Mouse (Mus musculus) CH12.LX (cell line): ENCODE measurements around the gene AY761185. TPM values are rescaled to one million over a fixed set of nuclear protein-coding genes. Genes with fewer than 3 reads are reported as not detected.
"Not testable (repeated sequence)": the region's sequence is repeated elsewhere in the genome, so short reads cannot be mapped to it uniquely, and the experiment has no call there.

Experiments
- DNase-seq: peaks from one replicate; pipeline ENCODE4 v3.0.0-alpha.2; 2013; ENCODE audit errors: extremely low read depth
- H3K27ac ChIP-seq: 2 replicates; pipeline ENCODE4 v1.5.1; 2012; ENCODE audit warnings: low read depth, mild to moderate bottlenecking, control low read depth, moderate library complexity; ENCODE audit not compliant: insufficient read depth
- H3K27me3 ChIP-seq: replicated peaks from 2 replicates; pipeline ENCODE3; 2012; ENCODE audit warnings: inconsistent platforms
- H3K36me3 ChIP-seq, 2 experiments: replicated peaks in 1 of 2; 2 replicates each; pipeline versions ENCODE3 to v1.6.1; 2012; ENCODE audit warnings: inconsistent platforms in 1 of 2, low read length in 1 of 2, mild to moderate bottlenecking in 1 of 2, mixed read lengths in 1 of 2, moderate library complexity in 1 of 2; ENCODE audit not compliant: control insufficient read depth in 1 of 2, insufficient read depth in 1 of 2
- H3K4me1 ChIP-seq, 2 experiments: 2 replicates each; pipeline ENCODE4 v1.6.1; 2012; ENCODE audit warnings: inconsistent platforms in 1 of 2, moderate library complexity in 1 of 2; ENCODE audit not compliant: insufficient read depth in 2 of 2, control insufficient read depth in 1 of 2
- H3K4me2 ChIP-seq: 2 replicates; pipeline ENCODE4 v1.6.1; 2012; ENCODE audit warnings: low read depth, mild to moderate bottlenecking, control low read depth; ENCODE audit not compliant: poor library complexity, insufficient read depth, severe bottlenecking
- H3K4me3 ChIP-seq, 3 experiments: fragments of 150-350 bp in 1 of 3; sonication (generic) in 1 of 3; replicated peaks in 1 of 3; 2 replicates each; pipeline versions ENCODE3 to v1.5.1; 2011 to 2012; ENCODE audit warnings: low read depth in 2 of 3, low read length in 2 of 3, mild to moderate bottlenecking in 2 of 3, moderate library complexity in 2 of 3, control low read depth in 1 of 3, improper control_type of control experiment in 1 of 3, inconsistent platforms in 1 of 3, mixed read lengths in 1 of 3; ENCODE audit not compliant: poor library complexity in 1 of 3
- H3K79me2 ChIP-seq: replicated peaks from 2 replicates; pipeline ENCODE4 v1.6.1; 2012; ENCODE audit warnings: mild to moderate bottlenecking, moderate library complexity; ENCODE audit not compliant: control insufficient read depth, poor library complexity, insufficient read depth, severe bottlenecking; ENCODE audit errors: extremely low read depth
- H3K9ac ChIP-seq: 2 replicates; pipeline ENCODE4 v1.6.1; 2012; ENCODE audit warnings: low read depth, mild to moderate bottlenecking, control low read depth, moderate library complexity; ENCODE audit not compliant: insufficient read depth
- H3K9me3 ChIP-seq: replicated peaks from 2 replicates; pipeline ENCODE3; 2012; ENCODE audit warnings: low read length, inconsistent platforms, mixed read lengths
- CHD1 ChIP-seq: IDR thresholded peaks from 2 replicates; pipeline ENCODE4 v1.6.1; 2012; ENCODE audit warnings: low read depth, low read length, improper control_type of control experiment, inconsistent platforms
- CHD2 ChIP-seq: IDR thresholded peaks from 2 replicates; pipeline ENCODE4 v1.6.1; 2011; ENCODE audit warnings: low read length, improper control_type of control experiment
- CTCF ChIP-seq, 2 experiments: IDR thresholded peaks in 1 of 2; conservative IDR thresholded peaks in 1 of 2; 2 replicates each; pipeline ENCODE4 v1.5.1; 2011 to 2012; ENCODE audit warnings: low read depth in 2 of 2, low read length in 2 of 2, improper control_type of control experiment in 1 of 2, inconsistent platforms in 1 of 2, mild to moderate bottlenecking in 1 of 2, moderate library complexity in 1 of 2
- EP300 ChIP-seq: IDR thresholded peaks from 2 replicates; pipeline ENCODE4 v1.6.1; 2011; ENCODE audit warnings: low read length, improper control_type of control experiment
- ETS1 ChIP-seq: conservative IDR thresholded peaks from 2 replicates; pipeline ENCODE4 v1.6.1; 2012; ENCODE audit warnings: low read depth, mild to moderate bottlenecking, inconsistent platforms, low read length, improper control_type of control experiment, moderate library complexity
- HCFC1 ChIP-seq: IDR thresholded peaks from 2 replicates; pipeline ENCODE4 v1.6.1; 2012; ENCODE audit warnings: low read depth, mild to moderate bottlenecking, inconsistent platforms, low read length, improper control_type of control experiment
- JUND ChIP-seq: conservative IDR thresholded peaks from 2 replicates; pipeline ENCODE4 v1.6.1; 2011; ENCODE audit warnings: low read depth, low read length, improper control_type of control experiment
- KAT2A ChIP-seq: IDR thresholded peaks from 2 replicates; pipeline ENCODE4 v1.6.1; 2012; ENCODE audit warnings: low read length, improper control_type of control experiment, inconsistent platforms; ENCODE audit not compliant: insufficient replicate concordance
- MAFK ChIP-seq: IDR thresholded peaks from 2 replicates; pipeline ENCODE4 v1.6.1; 2011; ENCODE audit warnings: low read length, improper control_type of control experiment; ENCODE audit not compliant: insufficient replicate concordance
- MAX ChIP-seq: IDR thresholded peaks from 2 replicates; pipeline ENCODE4 v1.6.1; 2011; ENCODE audit warnings: low read length, improper control_type of control experiment
- MXI1 ChIP-seq: IDR thresholded peaks from 2 replicates; pipeline ENCODE4 v1.6.1; 2011; ENCODE audit warnings: mild to moderate bottlenecking, low read depth, low read length, improper control_type of control experiment
- RAD21 ChIP-seq: IDR thresholded peaks from 2 replicates; pipeline ENCODE4 v1.6.1; 2011; ENCODE audit warnings: low read depth, mild to moderate bottlenecking, low read length, improper control_type of control experiment, moderate library complexity
- RCOR1 ChIP-seq: conservative IDR thresholded peaks from 2 replicates; pipeline ENCODE4 v1.6.1; 2012; ENCODE audit warnings: low read depth, mild to moderate bottlenecking, inconsistent platforms, low read length, improper control_type of control experiment
- SMC3 ChIP-seq: IDR thresholded peaks from 2 replicates; pipeline ENCODE4 v1.6.1; 2011; ENCODE audit warnings: low read depth, low read length, improper control_type of control experiment
- TCF12 ChIP-seq: IDR thresholded peaks from 2 replicates; pipeline ENCODE4 v1.6.1; 2014; ENCODE audit warnings: low read depth, mild to moderate bottlenecking, inconsistent platforms, low read length, improper control_type of control experiment
- UBTF ChIP-seq: IDR thresholded peaks from 2 replicates; pipeline ENCODE4 v1.6.1; 2012; ENCODE audit warnings: low read depth, mild to moderate bottlenecking, inconsistent platforms, low read length, improper control_type of control experiment, moderate library complexity
- USF1 ChIP-seq: IDR thresholded peaks from 2 replicates; pipeline ENCODE4 v1.6.1; 2014; ENCODE audit warnings: low read depth, mild to moderate bottlenecking, inconsistent platforms, low read length, improper control_type of control experiment
- ZKSCAN1 ChIP-seq: IDR thresholded peaks from 2 replicates; pipeline ENCODE4 v1.6.1; 2012; ENCODE audit warnings: low read depth, inconsistent platforms, low read length, improper control_type of control experiment, borderline replicate concordance
- ZMIZ1 ChIP-seq: IDR thresholded peaks from 2 replicates; pipeline ENCODE4 v1.6.1; 2012; ENCODE audit warnings: low read depth, mild to moderate bottlenecking, inconsistent platforms, low read length, improper control_type of control experiment
- dilution Hi-C: fragments of 300-500 bp; cut with MboI; formaldehyde crosslinking; loops from 2 replicates; pipeline ENCODE4 v1.14.3; 2020; ENCODE audit warnings: low sequenced_read_pairs; ENCODE audit not compliant: extremely low pct_unique_long_range_greater_than_20kb, extremely low pct_ligation_motif_present
- in situ Hi-C: fragments of 300-500 bp; cut with MboI; formaldehyde crosslinking; loops from 3 replicates; pipeline ENCODE4 v1.14.3; 2019; ENCODE audit warnings: low sequenced_read_pairs, low pct_ligation_motif_present, low pct_unique_long_range_greater_than_20kb, mixed read lengths
- polyA plus RNA-seq: library from polyadenylated mRNA; unstranded; fragments of >175 nt; gene quantifications from 2 replicates; pipeline ENCODE4 v1.2.1, GENCODE M21; 2012; ENCODE audit warnings: low read depth; ENCODE audit not compliant: insufficient read length
- total RNA-seq, 2 experiments: library from RNA; depleted of rRNA; stranded (reverse); fragments of 300-350 nt in 1 of 2; fragments of >200 nt in 1 of 2; gene quantifications; 2 replicates each; pipeline ENCODE4 v1.2.3; 2012 to 2014

Gene AY761185
- not detected in 2 replicates for total RNA-seq (2012; rRNA removed)
- not detected in 2 replicates for total RNA-seq (2014; rRNA removed)
- polyA plus RNA-seq = not detected in 2 replicates

- no peak within 1 kb of the TSS for H3K4me2 ChIP-seq
- H3K79me2 ChIP-seq = no peaks in the 10 kb centered on the region
- no peaks in the 10 kb centered on the region for H3K36me3 ChIP-seq
- dilution Hi-C loops = no loop called here
- TF ChIP-seq MAFK (no peak), USF1 (no peak), CHD1 (no peak), EP300 (no peak), RAD21 (no peak), ETS1 (no peak), CHD2 (no peak), CTCF (conservative IDR thresholded peaks at IDR 0.05 in 1 of 2, IDR thresholded peaks at IDR 0.05 in 1 of 2; ENCODE audit: low read depth in 2 of 2, low read length in 2 of 2) (no peak), HCFC1 (no peak), SMC3 (no peak), JUND (no peak), RCOR1 (no peak), ZMIZ1 (no peak), MXI1 (no peak), MAX (no peak), ZKSCAN1 (no peak), TCF12 (no peak), KAT2A (no peak), UBTF (no peak)
- TF ChIP-seq, all 38 proteins: peak for 0
- H3K9ac ChIP-seq = no peak within 1 kb of the TSS
- no peaks in the 10 kb centered on the region for H3K4me1 ChIP-seq
- H3K27me3 ChIP-seq = peaks cover under 1% of the 10 kb centered on the region
- no peak for DNase-seq
- no peaks in the 10 kb centered on the region for H3K9me3 ChIP-seq
- H3K4me3 ChIP-seq = no peak within 1 kb of the TSS
- H3K27ac ChIP-seq = no peak within 1 kb of the TSS
- in situ Hi-C loops = no loop called here
Measured at GRCm38 (mm10) chr8:20944610-20945009, at the start of gene AY761185. AY761185 (minus strand) TSS chr8:20944710.

DNA sequence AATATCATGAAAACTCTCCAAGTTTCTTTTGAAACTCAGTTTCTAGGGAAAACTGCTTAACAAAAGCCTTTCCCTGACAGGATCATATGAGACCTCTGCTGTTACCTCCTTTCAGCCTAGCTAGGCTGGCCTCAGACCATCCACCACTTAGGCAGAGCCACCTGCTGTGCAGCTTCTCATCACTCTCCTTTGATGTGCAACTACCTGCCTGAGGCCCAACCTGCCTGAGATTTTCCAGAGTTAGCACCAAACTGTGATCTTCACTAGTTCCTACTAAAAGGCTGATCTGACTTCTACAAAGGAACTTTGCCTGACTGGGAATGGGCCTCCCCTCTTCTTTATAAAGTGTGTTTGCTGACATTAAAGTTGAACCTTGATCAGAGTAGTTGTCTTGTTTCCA lies 49.5 kb upstream of the AY761185 start:
- dilution Hi-C loops, H3K36me3 ChIP-seq, H3K9ac ChIP-seq, H3K9me3 ChIP-seq, H3K4me3 ChIP-seq, DNase-seq, H3K79me2 ChIP-seq, in situ Hi-C loops, H3K27ac ChIP-seq, H3K4me1 ChIP-seq, H3K4me2 ChIP-seq: not testable (repeated sequence)
- peaks cover 34% of the 10 kb centered on the region for H3K27me3 ChIP-seq
